Mouse (Mus musculus): ENCODE measurements around the gene Zfp72. TPM values are rescaled to one million over a fixed set of nuclear protein-coding genes. Genes with fewer than 3 reads are reported as not detected.

Gene Zfp72
- total and polyA plus RNA-seq, 2 experiments from 2014 or later, result 4.8 to 9.0 TPM

DNA sequence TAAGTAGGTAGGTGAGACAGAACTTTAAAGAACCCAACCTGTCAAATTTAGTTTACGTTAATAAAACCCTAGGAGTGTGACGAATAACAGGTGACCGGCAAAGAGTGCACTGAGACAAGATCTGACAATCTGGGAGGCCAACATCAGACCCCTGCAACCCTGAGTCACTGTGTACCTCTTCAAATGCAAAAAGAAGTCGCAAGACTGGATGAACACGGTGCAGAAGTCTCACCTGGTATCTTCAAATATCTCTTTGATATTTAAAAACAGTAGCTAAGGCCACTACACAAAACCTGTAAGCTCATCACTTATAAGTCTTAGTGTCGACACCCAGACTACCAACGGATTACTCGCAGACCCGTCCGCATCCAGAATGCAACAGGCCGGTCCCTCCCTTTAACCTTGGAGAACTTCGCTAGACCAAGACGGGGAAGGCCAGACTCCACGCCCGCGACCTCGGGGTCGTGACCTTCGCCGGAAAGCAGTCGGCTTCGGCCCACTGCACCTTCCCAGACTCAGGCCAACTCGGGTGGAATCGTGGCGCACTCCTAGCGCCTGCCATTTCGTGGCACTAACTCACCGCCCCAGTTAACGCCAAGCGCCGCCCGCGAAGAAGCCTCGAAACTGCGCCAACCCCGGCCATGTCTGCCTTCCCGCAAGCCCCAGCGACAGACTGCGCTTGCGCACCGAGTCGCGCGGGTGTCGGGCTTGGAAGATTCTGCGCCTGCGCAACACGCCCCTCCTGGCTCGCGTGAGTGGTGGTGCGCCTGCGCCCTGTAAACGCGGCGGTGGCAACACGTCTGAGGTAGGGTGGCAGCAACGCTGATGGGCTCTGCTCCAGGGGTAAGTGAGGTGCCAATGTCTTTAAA, 40.8 kb downstream of the Zfp72 start, which contains the start of the genes Sdha and Ccdc127:
Gene Sdha (minus strand): TSS at position 715 of the 869 bp plus-strand sequence.
Gene Ccdc127 (plus strand): TSS at position 744 of the 869 bp plus-strand sequence.
- Histone ChIP-seq H3K27me3 (ENCODE audit: insufficient read depth, low read length) (no peaks in the 10 kb centered on the region), H3K4me2 (ENCODE audit: low read depth, low read length, poor library complexity, severe bottlenecking) (peak within 1 kb of the TSS; percentile 67), H3K36me3 (ENCODE audit: insufficient read depth, low read length) (peaks cover 4% of the 10 kb centered on the region), H3K4me3 (ENCODE audit: low read depth, low read length) (peak within 1 kb of the TSS; percentile 83), H3K4me1 (ENCODE audit: insufficient read depth, low read length) (peaks cover 10% of the 10 kb centered on the region), H3K27ac (ENCODE audit: low read depth, low read length) (peak within 1 kb of the TSS; percentile 78), H3K9ac (replicated peaks; ENCODE audit: low read length, poor library complexity, severe bottlenecking) (peak within 1 kb of the TSS; percentile 76), H3K9me3 (ENCODE audit: low read length) (no peaks in the 10 kb centered on the region)
- peak; percentile 52 for TF ChIP-seq CTCF (IDR thresholded peaks at IDR 0.05)
- WGBS, result 2% methylated on average over 57 of the region's 57 CpGs
- ATAC-seq (ENCODE audit: low FRiP score), result peak; percentile 98
- DNase-seq (ENCODE audit: low spot score), result peak; percentile 97

DNA sequence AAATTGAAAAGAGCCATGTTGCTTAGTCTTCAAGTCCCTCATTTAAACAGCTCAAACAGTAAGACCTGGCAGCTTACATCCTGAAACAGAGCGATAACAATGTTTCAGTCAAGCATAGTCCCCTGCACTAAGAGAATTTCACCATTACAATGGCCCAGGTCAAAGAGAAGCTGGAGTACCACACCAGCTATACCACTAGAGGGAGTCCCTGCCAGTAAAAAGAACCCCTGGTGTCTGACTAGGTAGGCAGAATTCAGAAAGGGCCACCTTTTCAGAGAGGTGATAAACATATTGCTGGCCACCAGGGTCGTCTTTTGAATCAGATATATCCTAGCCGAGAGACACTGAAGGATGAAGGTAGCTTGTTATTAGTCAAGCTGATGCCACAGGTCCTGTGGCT, 49.6 kb downstream of the Zfp72 start:
- WGBS, result 48% methylated on average over 3 of the region's 3 CpGs
- Histone ChIP-seq H3K27me3 (ENCODE audit: insufficient read depth, low read length) (no peaks in the 10 kb centered on the region), H3K36me3 (ENCODE audit: insufficient read depth, low read length) (peaks cover 49% of the 10 kb centered on the region), H3K4me1 (ENCODE audit: insufficient read depth, low read length) (no peaks in the 10 kb centered on the region), H3K9me3 (ENCODE audit: low read length) (no peaks in the 10 kb centered on the region), H3K27ac (ENCODE audit: low read depth, low read length) (no peak overlapping the region), H3K4me3 (ENCODE audit: low read depth, low read length) (no peak overlapping the region), H3K9ac (replicated peaks; ENCODE audit: low read length, poor library complexity, severe bottlenecking) (no peak overlapping the region), H3K4me2 (ENCODE audit: low read depth, low read length, poor library complexity, severe bottlenecking) (no peak overlapping the region)
- peak; percentile 66 for DNase-seq (ENCODE audit: low spot score)
- TF ChIP-seq CTCF (IDR thresholded peaks at IDR 0.05), result peak; percentile 84
- peak; percentile 60; the same call in 1 of the 2 replicates for ATAC-seq (ENCODE audit: low FRiP score)

DNA sequence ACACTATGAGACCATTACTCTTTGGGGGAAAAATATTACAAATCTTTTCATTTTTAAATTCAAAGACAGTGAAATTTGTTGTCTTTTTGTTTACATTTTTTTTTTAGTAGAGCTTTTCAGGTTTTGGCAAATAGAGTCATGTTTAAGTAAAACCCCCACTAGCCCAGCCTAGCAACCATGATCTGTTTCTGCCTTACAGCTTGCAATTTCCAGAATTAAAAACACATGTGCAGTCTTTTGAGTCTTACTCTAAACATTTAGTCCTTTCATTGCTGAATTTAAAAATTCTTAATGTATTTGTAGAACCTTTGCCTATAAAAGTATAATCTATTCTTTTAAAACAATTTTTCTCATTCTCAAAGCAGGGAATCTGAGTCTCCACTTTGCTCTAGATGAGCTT, 61.3 kb downstream of the Zfp72 start:
- Histone ChIP-seq H3K4me1 (ENCODE audit: insufficient read depth, low read length) (no peaks in the 10 kb centered on the region), H3K4me2 (ENCODE audit: low read depth, low read length, poor library complexity, severe bottlenecking) (no peak overlapping the region), H3K9me3 (ENCODE audit: low read length) (no peaks in the 10 kb centered on the region), H3K27me3 (ENCODE audit: insufficient read depth, low read length) (no peaks in the 10 kb centered on the region), H3K4me3 (ENCODE audit: low read depth, low read length) (no peak overlapping the region), H3K9ac (replicated peaks; ENCODE audit: low read length, poor library complexity, severe bottlenecking) (no peak overlapping the region), H3K27ac (ENCODE audit: low read depth, low read length) (no peak overlapping the region), H3K36me3 (ENCODE audit: insufficient read depth, low read length) (peaks cover 62% of the 10 kb centered on the region)
- no peak for DNase-seq (ENCODE audit: low spot score)
- TF ChIP-seq CTCF (IDR thresholded peaks at IDR 0.05), result no peak
- no peak for ATAC-seq (ENCODE audit: low FRiP score)

MicroRNA genes within 50 kb of the gene (microRNA counts, 519-probe panel; counts per million panel counts)
- 528 counts per million, percentile 58 among the panel's probes with 10 or more counts for microRNA mmu-miR-692

Small RNA genes within 50 kb of the gene (microRNA-seq; reads per million reads assigned to microRNA genes)
- not detected for gene Mir692-3 (ENCODE audit: borderline number of aligned reads)

Other genes starting within 250 kb of the Zfp72 start
- 62.5 and 112 TPM in 2 replicates for gene Exoc3, start 182.1 kb downstream of the Zfp72 start, total RNA-seq (2014; rRNA removed)
- gene Exoc3, start 182.1 kb downstream of the Zfp72 start, polyA plus RNA-seq (2015; fragmentation: Nextera tagmentation; extraction: Ambion mirVana), result 106 and 113 TPM in 2 replicates
- gene Ahrr, start 98.5 kb downstream of the Zfp72 start, total RNA-seq (2014; rRNA removed), result 0.88 and 0.99 TPM in 2 replicates
- 0.45 and 0.68 TPM in 2 replicates for gene Ahrr, start 98.5 kb downstream of the Zfp72 start, polyA plus RNA-seq (2015; fragmentation: Nextera tagmentation; extraction: Ambion mirVana)
- gene Pdcd6, start 73.3 kb downstream of the Zfp72 start, total RNA-seq (2014; rRNA removed), result 83.9 and 107 TPM in 2 replicates
- gene Pdcd6, start 73.3 kb downstream of the Zfp72 start, polyA plus RNA-seq (2015; fragmentation: Nextera tagmentation; extraction: Ambion mirVana), result 117 and 125 TPM in 2 replicates
- 98.7 and 103 TPM in 2 replicates for gene Sdha, start 40.6 kb downstream of the Zfp72 start, total RNA-seq (2014; rRNA removed)
- gene Sdha, start 40.6 kb downstream of the Zfp72 start, polyA plus RNA-seq (2015; fragmentation: Nextera tagmentation; extraction: Ambion mirVana), result 200 and 211 TPM in 2 replicates
- 20.6 and 20.9 TPM in 2 replicates for gene Ccdc127, start 40.5 kb downstream of the Zfp72 start, total RNA-seq (2014; rRNA removed)
- 36.6 and 39.0 TPM in 2 replicates for gene Ccdc127, start 40.5 kb downstream of the Zfp72 start, polyA plus RNA-seq (2015; fragmentation: Nextera tagmentation; extraction: Ambion mirVana)
- gene Lrrc14b, start 26.8 kb downstream of the Zfp72 start, total RNA-seq (2014; rRNA removed), result not detected in 2 replicates
- gene Lrrc14b, start 26.8 kb downstream of the Zfp72 start, polyA plus RNA-seq (2015; fragmentation: Nextera tagmentation; extraction: Ambion mirVana), result not detected in 2 replicates
- 59.9 and 70.5 TPM in 2 replicates for gene Ftl1-ps1, start 8.9 kb upstream of the Zfp72 start, total RNA-seq (2014; rRNA removed)
- 83.3 and 87.3 TPM in 2 replicates for gene Ftl1-ps1, start 8.9 kb upstream of the Zfp72 start, polyA plus RNA-seq (2015; fragmentation: Nextera tagmentation; extraction: Ambion mirVana)
- 4.1 and 7.4 TPM in 2 replicates for gene Zfp825, start 103.2 kb upstream of the Zfp72 start, total RNA-seq (2014; rRNA removed)
- gene Zfp825, start 103.2 kb upstream of the Zfp72 start, polyA plus RNA-seq (2015; fragmentation: Nextera tagmentation; extraction: Ambion mirVana), result 9.9 and 11.4 TPM in 2 replicates
- gene Erap1, start 248.7 kb upstream of the Zfp72 start, total RNA-seq (2014; rRNA removed), result 5.8 and 7.6 TPM in 2 replicates
- gene Erap1, start 248.7 kb upstream of the Zfp72 start, polyA plus RNA-seq (2015; fragmentation: Nextera tagmentation; extraction: Ambion mirVana), result 6.6 and 7.4 TPM in 2 replicates

All from midbrain, postnatal 0 days (tissue).